Mouse (Mus musculus) hindbrain, postnatal 0 days (tissue): ENCODE measurements at regions not wholly inside any gene's neighbourhood (a gene's known extent, or its start where the extent isn't known, plus 50 kb on each side); places are given as distances from the start of the nearest gene placed in this dataset.

Experiments
- ATAC-seq: fragments of 200-750 bp; cut with Nextera tagmentation; 2 replicates; pipeline ENCODE4 v1.8.0; 2017; ENCODE audit warnings: mild to moderate bottlenecking, moderate TSS enrichment, moderate library complexity
- DNase-seq: peaks from one replicate; pipeline ENCODE4 v3.0.0-alpha.2; 2015; ENCODE audit warnings: low spot score
- H3K27ac ChIP-seq: fragments of 300-500 bp; sonication (generic); 2 replicates; pipeline ENCODE4 v1.5.1; 2014; ENCODE audit warnings: mild to moderate bottlenecking
- H3K27me3 ChIP-seq: fragments of 300-500 bp; sonication (generic); 2 replicates; pipeline ENCODE4 v1.6.1; 2014; ENCODE audit warnings: low read length, mixed read lengths; ENCODE audit not compliant: insufficient read depth
- H3K36me3 ChIP-seq: fragments of 300-500 bp; sonication (generic); 2 replicates; pipeline ENCODE4 v1.6.1; 2014; ENCODE audit warnings: low read length, mixed read lengths; ENCODE audit not compliant: insufficient read depth
- H3K4me1 ChIP-seq: fragments of 300-500 bp; sonication (generic); 2 replicates; pipeline ENCODE4 v1.6.1; 2014; ENCODE audit warnings: antibody characterized with exemption, low read length, mixed read lengths; ENCODE audit not compliant: insufficient read depth
- H3K4me2 ChIP-seq: fragments of 300-500 bp; sonication (generic); 2 replicates; pipeline ENCODE4 v1.6.1; 2014; ENCODE audit warnings: low read depth, mild to moderate bottlenecking, low read length, moderate library complexity, mixed read lengths
- H3K4me3 ChIP-seq: fragments of 300-500 bp; sonication (generic); 2 replicates; pipeline ENCODE4 v1.5.1; 2014; ENCODE audit warnings: low read length
- H3K9ac ChIP-seq: fragments of 300-500 bp; sonication (generic); replicated peaks from 2 replicates; pipeline ENCODE4 v1.6.1; 2014; ENCODE audit warnings: mild to moderate bottlenecking, low read length, moderate library complexity, mixed read lengths
- H3K9me3 ChIP-seq: fragments of 300-500 bp; sonication (generic); 2 replicates; pipeline ENCODE4 v1.6.1; 2016; ENCODE audit warnings: low read length, mixed read lengths
- CTCF ChIP-seq: IDR thresholded peaks from 2 replicates; pipeline ENCODE4 v1.5.1; 2016; ENCODE audit warnings: antibody characterized with exemption, control low read depth, low read depth
- WGBS: fragments of 180-500 bp; shearing (Covaris S2); extraction: QIAGEN DNeasy Blood & Tissue Kit; methylation state at CpG from one replicate; pipeline ENCODE4 v1.1.7; 2014; 5-methylcytosine and 5-hydroxymethylcytosine counted together

- TF ChIP-seq CTCF, result no peak
- H3K4me1 ChIP-seq, result no peaks in the 10 kb centered on the region
- H3K4me3 ChIP-seq, result no peak overlapping the region
- H3K36me3 ChIP-seq, result no peaks in the 10 kb centered on the region
- no peaks in the 10 kb centered on the region for H3K27me3 ChIP-seq
- H3K9me3 ChIP-seq, result no peaks in the 10 kb centered on the region
- H3K4me2 ChIP-seq, result no peak overlapping the region
- ATAC-seq, result no peak
- WGBS, result 94% methylated on average over 1 of the region's 1 CpGs
- no peak overlapping the region for H3K27ac ChIP-seq
- H3K9ac ChIP-seq, result no peak overlapping the region
- no peak for DNase-seq
Measured at GRCm38 (mm10) chr3:17772886-17773285, 175.3 kb upstream of the Cypt12 start.

- WGBS, result 86% methylated on average over 3 of the region's 3 CpGs
- TF ChIP-seq CTCF, result no peak
- H3K27me3 ChIP-seq, result no peaks in the 10 kb centered on the region
- ATAC-seq (no peak), DNase-seq (no peak)
- H3K27ac ChIP-seq, result no peak overlapping the region
- H3K9ac ChIP-seq, result no peak overlapping the region
- H3K4me3 ChIP-seq, result no peak overlapping the region
- H3K36me3 ChIP-seq, result no peaks in the 10 kb centered on the region
- no peaks in the 10 kb centered on the region for H3K9me3 ChIP-seq
- H3K4me2 ChIP-seq, result no peak overlapping the region
- no peaks in the 10 kb centered on the region for H3K4me1 ChIP-seq
Measured at GRCm38 (mm10) chr3:17779152-17779551, 169.1 kb upstream of the Cypt12 start.

- ATAC-seq, result no peak
- H3K36me3 ChIP-seq, result no peaks in the 10 kb centered on the region
- 50% methylated on average over 3 of the region's 3 CpGs for WGBS
- no peaks in the 10 kb centered on the region for H3K27me3 ChIP-seq
- H3K4me3 ChIP-seq, result no peak overlapping the region
- H3K4me1 ChIP-seq, result peaks cover 7% of the 10 kb centered on the region
- H3K9ac ChIP-seq, result peak overlapping the region; percentile 33; the same call in 1 of the 2 replicates
- peak overlapping the region; percentile 92 for H3K4me2 ChIP-seq
- no peak for TF ChIP-seq CTCF
- DNase-seq, result no peak
- H3K27ac ChIP-seq, result peak overlapping the region; percentile 98
- no peaks in the 10 kb centered on the region for H3K9me3 ChIP-seq
Measured at GRCm38 (mm10) chr3:17784076-17784475, 164.1 kb upstream of the Cypt12 start.

- H3K36me3 ChIP-seq, result no peaks in the 10 kb centered on the region
- 40% methylated on average over 3 of the region's 3 CpGs for WGBS
- H3K4me2 ChIP-seq, result peak overlapping the region; percentile 92
- TF ChIP-seq CTCF, result no peak
- no peaks in the 10 kb centered on the region for H3K9me3 ChIP-seq
- DNase-seq (no peak), ATAC-seq (no peak)
- H3K27ac ChIP-seq, result peak overlapping the region; percentile 98
- no peak overlapping the region for H3K4me3 ChIP-seq
- H3K27me3 ChIP-seq, result no peaks in the 10 kb centered on the region
- H3K4me1 ChIP-seq, result peaks cover 7% of the 10 kb centered on the region
- H3K9ac ChIP-seq, result no peak overlapping the region
Measured at GRCm38 (mm10) chr3:17784587-17784986, 163.6 kb upstream of the Cypt12 start.

- TF ChIP-seq CTCF, result no peak
- Histone ChIP-seq H3K27me3 (no peaks in the 10 kb centered on the region), H3K4me3 (peak overlapping the region; percentile 44), H3K9me3 (no peaks in the 10 kb centered on the region), H3K36me3 (no peaks in the 10 kb centered on the region), H3K4me1 (peaks cover 7% of the 10 kb centered on the region), H3K9ac (peak overlapping the region; percentile 92), H3K4me2 (peak overlapping the region; percentile 92), H3K27ac (peak overlapping the region; percentile 98)
- DNase-seq, result peak; percentile 61
- ATAC-seq, result no peak
- WGBS, result 9% methylated on average over 21 of the region's 21 CpGs
Measured at GRCm38 (mm10) chr3:17785106-17786022, 162.8 kb upstream of the Cypt12 start.

- Histone ChIP-seq H3K9me3 (no peaks in the 10 kb centered on the region), H3K9ac (peak overlapping the region; percentile 92), H3K4me3 (peak overlapping the region; percentile 44), H3K27me3 (no peaks in the 10 kb centered on the region), H3K4me1 (peaks cover 7% of the 10 kb centered on the region), H3K4me2 (peak overlapping the region; percentile 92), H3K36me3 (no peaks in the 10 kb centered on the region), H3K27ac (peak overlapping the region; percentile 98)
- WGBS, result under 1% methylated on average over 48 of the region's 56 CpGs
- ATAC-seq (peak; percentile 57), DNase-seq (peak; percentile 72)
- TF ChIP-seq CTCF, result no peak
Measured at GRCm38 (mm10) chr3:17786023-17786720, 162.0 kb upstream of the Cypt12 start.
